Mouse (Mus musculus) R1 (cell line): Measurements from ENCODE around the gene Parp3.
A peak's percentile ranks its signal among the peaks of the same experiment; 100 is the strongest.

Experiments used
- DNase-seq: peaks from one replicate; pipeline ENCODE4 v3.0.0-alpha.2; 2018; ENCODE audit warnings: low read depth, low spot score

Gene Parp3

GRCm38 (mm10) chr9:106475046-106475445, 1.7 kb downstream of the Parp3 start:
- DNase-seq = peak; percentile 81

DNA sequence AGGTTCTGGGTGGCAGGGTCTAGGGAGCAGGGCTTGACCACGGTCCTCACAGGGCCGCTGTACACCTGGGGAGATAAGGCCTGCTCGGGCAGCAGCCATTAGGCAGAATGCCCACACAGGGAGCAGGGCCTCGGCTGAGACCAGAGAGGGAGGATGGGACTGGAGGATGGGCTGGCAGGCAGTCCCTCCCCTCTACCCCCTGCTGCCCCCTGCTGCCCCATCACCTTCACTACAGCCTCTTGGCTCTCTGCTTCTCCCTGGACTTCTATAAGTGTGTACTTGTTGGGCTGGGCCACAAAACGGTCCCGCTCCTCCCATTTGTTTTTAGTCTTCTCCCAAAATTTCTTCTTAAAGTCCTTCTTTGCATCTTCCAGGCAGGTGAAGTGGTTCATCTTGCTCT, 2.3 kb downstream of the Parp3 start:
- DNase-seq = peak; percentile 90

GRCm38 (mm10) chr9:106473753-106474105, 3.0 kb downstream of the Parp3 start:
- no peak for DNase-seq

DNA sequence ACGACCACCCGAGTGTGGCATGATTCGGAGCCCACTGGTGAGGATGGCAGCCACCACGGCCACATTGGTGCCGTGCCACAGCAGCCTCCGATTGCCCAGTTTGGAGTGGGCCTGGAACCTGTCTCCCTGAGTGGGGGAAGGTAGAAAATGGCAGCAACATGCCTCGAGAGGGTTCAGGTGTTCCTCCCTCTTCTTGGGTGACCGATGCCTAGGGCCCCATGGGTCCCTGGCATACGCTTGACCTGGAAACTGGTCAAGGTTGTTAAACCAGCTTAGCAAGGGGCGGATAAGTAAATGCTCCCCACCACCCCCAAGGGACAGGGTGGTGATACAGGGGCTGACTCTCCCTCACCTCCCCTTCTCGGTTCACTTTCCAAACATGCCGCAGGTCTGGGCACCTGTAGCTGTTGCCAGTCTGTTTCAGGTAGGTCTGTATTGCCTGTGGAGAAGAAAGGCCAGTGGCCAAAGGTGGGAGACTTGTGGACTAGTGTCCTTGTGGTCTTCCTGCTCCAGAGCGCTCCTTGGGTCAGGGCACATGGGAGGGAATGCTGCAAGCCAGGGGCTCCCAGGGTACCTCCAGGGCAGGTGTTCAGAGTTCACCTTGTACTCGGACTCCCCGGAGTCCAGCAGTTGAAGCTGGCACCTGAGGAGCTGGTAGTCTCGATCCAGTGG, 3.5 kb downstream of the Parp3 start:
- no peak for DNase-seq

DNA sequence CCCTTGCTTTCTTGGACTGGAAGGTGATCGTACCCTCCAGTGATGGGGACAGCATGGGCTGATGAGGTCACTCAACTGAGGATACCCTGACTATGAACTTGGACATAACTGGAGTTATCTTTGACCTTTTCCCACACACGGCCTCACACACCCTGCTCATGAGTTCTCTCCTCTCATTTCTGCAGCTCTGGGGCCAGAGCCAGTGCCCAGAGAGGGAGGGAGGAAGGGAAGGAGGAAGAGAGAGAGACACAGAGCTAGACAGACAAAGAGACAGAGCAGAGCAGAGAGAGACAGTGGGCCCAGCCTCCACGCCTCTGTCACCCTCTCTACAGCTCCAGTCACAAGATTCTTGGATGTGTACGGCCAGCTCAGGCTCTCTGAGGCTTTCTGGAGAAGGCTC, 4.4 kb downstream of the Parp3 start:
- DNase-seq = no peak

- peak; percentile 95 for DNase-seq
Observed at GRCm38 (mm10) chr9:106471892-106472291, 4.9 kb downstream of the Parp3 start.

GRCm38 (mm10) chr9:106470991-106471750, 5.6 kb downstream of the Parp3 start:
- DNase-seq = no peak

GRCm38 (mm10) chr9:106469776-106470175, 7.0 kb downstream of the Parp3 start:
- DNase-seq = no peak

- no peak for DNase-seq
Observed at GRCm38 (mm10) chr9:106469317-106469716, 7.4 kb downstream of the Parp3 start.

- DNase-seq = no peak
Observed at GRCm38 (mm10) chr9:106467746-106468145, 9.0 kb downstream of the Parp3 start.

DNA sequence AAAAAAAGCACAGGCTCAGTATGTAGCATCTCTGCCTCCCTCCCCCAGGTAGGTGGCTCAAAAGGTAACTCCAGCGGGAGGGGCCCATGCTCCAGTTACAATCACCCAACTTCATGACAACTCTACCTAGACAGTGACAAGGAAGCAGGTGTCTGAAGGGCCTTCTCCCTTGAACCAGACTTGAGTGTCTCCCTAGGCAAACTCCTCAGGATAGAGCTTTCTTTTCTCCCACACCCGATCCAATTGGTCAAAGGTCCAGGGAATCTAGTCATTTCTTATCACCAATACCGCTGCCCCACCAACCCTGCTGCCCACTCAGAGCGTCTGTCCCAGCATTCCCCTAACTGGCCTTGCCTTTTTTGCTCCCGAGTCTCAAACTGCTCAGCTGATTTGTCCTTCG, 10.0 kb downstream of the Parp3 start:
- DNase-seq = no peak

DNA sequence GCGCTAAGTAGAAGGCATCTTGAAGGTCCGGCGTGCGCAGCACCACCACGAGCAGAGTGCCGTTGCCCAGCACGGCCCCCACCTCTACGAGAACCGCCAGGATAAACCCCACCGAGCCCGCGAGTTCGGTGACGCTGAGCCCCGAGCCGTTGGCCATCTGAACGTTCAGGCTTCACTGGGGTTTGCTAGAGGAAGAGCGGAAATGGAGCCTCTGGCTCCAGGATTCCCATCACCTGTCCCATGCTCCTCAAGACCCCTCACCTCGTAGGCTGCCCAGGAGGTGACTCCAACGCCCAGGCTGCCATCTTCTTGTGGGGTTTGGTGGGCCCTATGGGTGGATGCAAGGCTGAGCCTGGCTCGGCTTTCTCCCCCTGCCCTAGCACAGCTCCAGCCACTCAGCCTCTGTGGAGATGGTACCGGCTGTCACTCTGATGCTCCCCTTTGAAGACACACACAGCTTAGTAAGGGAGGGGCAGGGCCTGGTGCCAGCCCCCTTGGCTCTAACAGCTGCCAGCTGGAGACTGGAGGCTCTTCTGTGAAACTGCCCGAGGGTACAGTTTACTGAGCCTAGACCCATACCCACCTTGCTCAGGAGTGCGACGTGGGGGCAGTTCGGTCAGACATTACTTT, 11.1 kb downstream of the Parp3 start, which contains the start of gene Gpr62:
Gpr62 (minus strand) TSS at position 368 of the 630 bp plus-strand sequence.
- DNase-seq = peak; percentile 59

DNA sequence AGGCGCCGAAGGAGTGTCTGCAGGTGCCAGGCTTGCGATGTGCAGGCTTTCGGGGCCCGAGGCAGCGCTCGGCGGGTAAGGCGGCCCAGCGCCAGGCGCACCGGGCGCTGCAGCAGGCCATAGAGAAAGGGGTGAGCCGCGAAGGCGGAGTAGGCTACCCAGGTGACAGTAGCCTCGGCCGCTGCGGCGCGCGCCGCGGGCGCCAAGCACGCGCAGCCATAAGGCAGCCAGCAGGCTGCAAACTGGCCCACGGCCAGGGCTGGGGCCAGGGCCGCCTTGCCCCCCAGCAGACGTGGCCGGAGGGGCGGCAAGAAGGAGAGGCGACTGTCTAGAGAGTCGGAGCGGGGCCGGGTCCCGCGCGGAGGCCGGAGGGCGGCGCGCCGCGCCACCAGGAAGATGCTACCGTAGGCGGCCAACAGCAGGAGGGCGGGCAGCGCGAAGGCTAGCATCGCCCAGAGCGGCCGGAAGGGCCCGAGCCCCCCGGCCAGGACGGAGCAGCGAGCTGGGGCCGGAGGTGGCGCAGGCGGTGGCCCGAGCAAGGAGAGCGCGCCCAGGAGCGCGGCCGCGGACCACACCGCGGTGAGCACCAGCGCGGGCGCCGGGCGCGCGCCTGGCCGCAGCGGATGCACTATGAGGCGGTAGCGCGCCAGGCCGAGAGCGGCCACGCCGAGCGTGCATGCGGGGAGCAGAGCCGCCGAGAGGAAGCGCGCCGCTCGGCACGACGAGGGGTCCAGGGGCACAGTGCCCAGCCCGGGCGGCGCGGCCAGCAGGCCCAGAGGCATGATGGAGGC, 11.8 kb downstream of the Parp3 start:
- DNase-seq = peak; percentile 66

GRCm38 (mm10) chr9:106463122-106464063, 13.4 kb downstream of the Parp3 start:
- DNase-seq = no peak

DNA sequence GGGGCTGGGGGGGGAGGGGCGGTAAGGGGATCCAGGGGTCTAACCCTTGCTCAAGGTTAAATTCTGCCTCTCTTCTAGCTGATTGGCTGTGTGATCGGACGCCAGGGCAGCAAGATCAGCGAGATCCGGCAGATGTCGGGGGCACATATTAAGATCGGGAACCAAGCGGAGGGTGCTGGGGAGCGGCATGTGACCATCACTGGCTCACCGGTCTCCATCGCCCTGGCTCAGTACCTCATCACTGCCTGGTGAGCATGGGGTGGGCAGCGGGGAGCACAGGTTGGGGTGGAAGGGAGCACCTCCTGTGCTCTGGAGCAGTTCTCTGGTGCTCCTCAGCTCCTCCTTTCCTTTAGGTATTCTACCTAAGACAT, 14.3 kb downstream of the Parp3 start:
- no peak for DNase-seq

DNA sequence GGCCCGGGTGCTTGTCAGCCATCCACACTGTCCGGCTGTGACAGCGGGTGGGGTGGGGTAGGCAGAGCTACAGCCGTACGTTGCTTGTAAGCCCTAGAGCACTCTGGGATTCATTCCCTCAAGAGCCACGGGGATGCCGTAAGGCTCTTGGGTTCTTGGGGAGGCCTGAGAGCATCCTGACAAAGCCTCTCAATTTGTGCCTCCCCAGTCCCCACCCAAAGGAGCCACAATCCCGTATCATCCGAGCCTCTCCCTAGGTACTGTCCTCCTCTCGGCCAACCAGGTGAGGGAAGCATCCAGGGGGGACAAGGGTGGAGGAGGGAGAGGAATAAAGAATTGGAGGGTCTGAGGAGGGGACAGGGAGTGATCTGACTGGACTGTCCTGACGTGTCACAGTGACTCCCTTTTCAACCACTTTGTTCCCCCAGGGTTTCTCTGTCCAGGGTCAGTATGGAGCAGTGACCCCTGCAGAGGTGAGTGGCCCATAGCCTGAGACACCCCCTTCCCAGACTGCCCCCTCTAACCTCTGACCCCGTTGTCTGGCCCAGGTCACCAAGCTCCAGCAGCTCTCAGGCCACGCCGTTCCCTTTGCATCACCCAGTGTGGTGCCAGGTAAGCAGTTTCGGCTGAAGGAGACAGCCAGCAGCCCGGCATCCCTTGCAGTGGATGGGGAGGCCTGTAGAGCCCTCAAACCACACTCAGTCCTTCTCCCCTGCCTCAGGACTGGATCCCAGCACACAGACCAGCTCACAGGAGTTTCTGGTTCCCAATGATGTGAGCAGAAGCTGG, 14.9 kb downstream of the Parp3 start:
- no peak for DNase-seq

GRCm38 (mm10) chr9:106461026-106461415, 15.7 kb downstream of the Parp3 start:
- no peak for DNase-seq

GRCm38 (mm10) chr9:106460401-106461025, 16.2 kb downstream of the Parp3 start:
- no peak for DNase-seq

DNA sequence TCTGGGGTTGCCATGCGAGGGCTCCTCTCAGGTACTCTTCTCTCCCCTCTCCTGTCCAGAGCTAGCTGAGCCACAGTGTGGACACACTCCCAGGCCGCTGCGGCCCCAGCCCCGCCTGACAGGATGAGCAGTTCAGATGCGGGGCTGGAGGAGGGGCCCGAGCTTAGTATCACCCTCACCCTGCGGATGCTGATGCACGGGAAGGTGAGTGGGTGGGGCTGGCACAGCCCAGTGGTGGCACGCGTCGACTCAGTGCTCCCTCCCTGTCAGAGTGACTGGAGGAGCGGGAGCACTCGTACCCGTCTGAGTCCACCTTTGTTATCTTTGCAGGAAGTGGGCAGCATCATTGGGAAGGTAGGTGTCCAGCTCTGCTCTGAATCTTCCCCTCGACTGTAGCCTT, 16.8 kb downstream of the Parp3 start:
- DNase-seq = no peak

DNA sequence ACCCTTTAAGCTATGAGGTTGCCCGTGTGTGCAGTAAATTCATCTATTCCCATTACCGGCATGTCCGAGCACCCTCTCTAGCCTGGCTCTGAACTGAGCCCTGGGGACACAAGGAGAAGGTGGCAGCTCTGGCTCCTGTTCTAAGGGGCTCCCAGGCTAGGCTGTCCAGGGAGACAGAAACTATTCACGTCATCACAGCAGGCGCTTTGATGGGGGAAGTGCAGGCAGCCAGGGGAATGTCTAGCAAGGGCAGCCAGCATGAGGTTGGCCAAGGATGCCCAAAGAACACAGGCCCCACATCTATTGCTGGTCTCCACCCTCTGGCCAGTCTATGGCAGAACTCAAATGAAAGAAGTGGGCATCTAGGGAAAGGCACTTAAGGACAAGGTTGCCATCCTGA, 18.8 kb downstream of the Parp3 start:
- no peak for DNase-seq
